Mouse (Mus musculus) kidney, postnatal 4 days (tissue): Measurements from ENCODE around the gene Cerk.
"Not testable (repeated sequence)": the region's sequence is repeated elsewhere in the genome, so short reads cannot be mapped to it uniquely, and the experiment has no call there.

Experiments
- DNase-seq, 2 experiments: peaks; one replicate each; pipeline ENCODE4 v3.0.0; 2021; ENCODE audit warnings: mixed read lengths in 2 of 2

Gene Cerk

GRCm38 (mm10) chr15:86181321-86181720 lies 4.6 kb downstream of the Cerk start:
- not testable (repeated sequence) for DNase-seq

GRCm38 (mm10) chr15:86180427-86180826 lies 5.5 kb downstream of the Cerk start:
- no peak for DNase-seq

- DNase-seq: no peak
Observed at GRCm38 (mm10) chr15:86178594-86178993, 7.3 kb downstream of the Cerk start.

GRCm38 (mm10) chr15:86177703-86178251 lies 8.2 kb downstream of the Cerk start:
- not testable (repeated sequence) for DNase-seq

- DNase-seq: no peak
Observed at GRCm38 (mm10) chr15:86176771-86177702, 8.9 kb downstream of the Cerk start.

- DNase-seq: no peak
Observed at GRCm38 (mm10) chr15:86176166-86176565, 9.8 kb downstream of the Cerk start.

GRCm38 (mm10) chr15:86175253-86176050 lies 10.5 kb downstream of the Cerk start:
- no peak for DNase-seq

- peak; percentile 62 to 75 for DNase-seq
Observed at GRCm38 (mm10) chr15:86173136-86173985, 12.6 kb downstream of the Cerk start.

- DNase-seq: no peak
Observed at GRCm38 (mm10) chr15:86172526-86172925, 13.4 kb downstream of the Cerk start.

- no peak for DNase-seq
Observed at GRCm38 (mm10) chr15:86172124-86172523, 13.8 kb downstream of the Cerk start.

GRCm38 (mm10) chr15:86171316-86171715 lies 14.6 kb downstream of the Cerk start:
- DNase-seq: no peak

GRCm38 (mm10) chr15:86169817-86170110 lies 16.2 kb downstream of the Cerk start:
- DNase-seq: peak in 1 of 2 experiments; percentile 48

GRCm38 (mm10) chr15:86168941-86169816 lies 16.8 kb downstream of the Cerk start:
- DNase-seq: no peak

- peak in 1 of 2 experiments; percentile 58 for DNase-seq
Observed at GRCm38 (mm10) chr15:86168505-86168867, 17.5 kb downstream of the Cerk start.

- DNase-seq: no peak
Observed at GRCm38 (mm10) chr15:86167787-86168504, 18.0 kb downstream of the Cerk start.

GRCm38 (mm10) chr15:86167032-86167655 lies 18.8 kb downstream of the Cerk start:
- no peak for DNase-seq

- no peak for DNase-seq
Observed at GRCm38 (mm10) chr15:86165811-86166590, 19.9 kb downstream of the Cerk start.

GRCm38 (mm10) chr15:86164718-86165345 lies 21.1 kb downstream of the Cerk start:
- no peak for DNase-seq

- not testable (repeated sequence) for DNase-seq
Observed at GRCm38 (mm10) chr15:86161800-86162199, 24.1 kb downstream of the Cerk start.
